Mouse (Mus musculus): ENCODE measurements around the gene Cxcl14.

GRCm38 (mm10) chr13:56270124-56270523 lies 26.2 kb downstream of the Cxcl14 start:
- TF ChIP-seq CTCF (IDR thresholded peaks at IDR 0.05; ENCODE audit: borderline replicate concordance, insufficient read depth, low read depth, low read length) (no peak), POLR2A (IDR thresholded peaks at IDR 0.05; ENCODE audit: borderline replicate concordance, insufficient read depth, low read length) (no peak)
